Mouse (Mus musculus): ENCODE data around the gene Tacr1. TPM values are rescaled to one million over a fixed set of nuclear protein-coding genes. Genes with fewer than 3 reads are reported as not detected.
A peak's percentile ranks its signal among the peaks of the same experiment; 100 is the strongest.

The Tacr1 gene
- polyA plus RNA-seq, 1 experiment: 3.5 TPM

- TF ChIP-seq CTCF (IDR thresholded peaks at IDR 0.05; ENCODE audit: borderline replicate concordance, extremely low read depth, insufficient read depth, insufficient read length) (no peak), POLR2A (IDR thresholded peaks at IDR 0.05; ENCODE audit: borderline replicate concordance, extremely low read depth, insufficient read depth, insufficient read length, poor library complexity, severe bottlenecking) (no peak)
- DNase-seq (ENCODE audit: low read depth): no peak
Measured at GRCm38 (mm10) chr6:82455245-82455644, 53.1 kb downstream of the Tacr1 start.

- TF ChIP-seq POLR2A (IDR thresholded peaks at IDR 0.05; ENCODE audit: borderline replicate concordance, extremely low read depth, insufficient read depth, insufficient read length, poor library complexity, severe bottlenecking) (no peak), CTCF (IDR thresholded peaks at IDR 0.05; ENCODE audit: borderline replicate concordance, extremely low read depth, insufficient read depth, insufficient read length) (no peak)
- no peak for DNase-seq (ENCODE audit: low read depth)
Measured at GRCm38 (mm10) chr6:82457163-82457763, 55.1 kb downstream of the Tacr1 start.

- TF ChIP-seq POLR2A (IDR thresholded peaks at IDR 0.05; ENCODE audit: borderline replicate concordance, extremely low read depth, insufficient read depth, insufficient read length, poor library complexity, severe bottlenecking) (no peak), CTCF (IDR thresholded peaks at IDR 0.05; ENCODE audit: borderline replicate concordance, extremely low read depth, insufficient read depth, insufficient read length) (no peak)
- DNase-seq (ENCODE audit: low read depth): peak; percentile 91
Measured at GRCm38 (mm10) chr6:82458762-82459389, 56.7 kb downstream of the Tacr1 start.

GRCm38 (mm10) chr6:82463171-82463570, 61.0 kb downstream of the Tacr1 start:
- DNase-seq (ENCODE audit: low read depth): peak; percentile 47
- TF ChIP-seq POLR2A (IDR thresholded peaks at IDR 0.05; ENCODE audit: borderline replicate concordance, extremely low read depth, insufficient read depth, insufficient read length, poor library complexity, severe bottlenecking) (no peak), CTCF (IDR thresholded peaks at IDR 0.05; ENCODE audit: borderline replicate concordance, extremely low read depth, insufficient read depth, insufficient read length) (no peak)

- no peak for DNase-seq (ENCODE audit: low read depth)
- TF ChIP-seq POLR2A (IDR thresholded peaks at IDR 0.05; ENCODE audit: borderline replicate concordance, extremely low read depth, insufficient read depth, insufficient read length, poor library complexity, severe bottlenecking) (no peak), CTCF (IDR thresholded peaks at IDR 0.05; ENCODE audit: borderline replicate concordance, extremely low read depth, insufficient read depth, insufficient read length) (no peak)
Measured at GRCm38 (mm10) chr6:82474477-82474876, 72.3 kb downstream of the Tacr1 start.

GRCm38 (mm10) chr6:82483842-82484241, 81.7 kb downstream of the Tacr1 start:
- no peak for TF ChIP-seq CTCF (IDR thresholded peaks at IDR 0.05; ENCODE audit: borderline replicate concordance, extremely low read depth, insufficient read depth, insufficient read length)
- TF ChIP-seq POLR2A (IDR thresholded peaks at IDR 0.05; ENCODE audit: borderline replicate concordance, extremely low read depth, insufficient read depth, insufficient read length, poor library complexity, severe bottlenecking): no peak
- no peak for DNase-seq (ENCODE audit: low read depth)

GRCm38 (mm10) chr6:82494481-82494880, 92.3 kb downstream of the Tacr1 start:
- no peak for DNase-seq (ENCODE audit: low read depth)
- no peak for TF ChIP-seq POLR2A (IDR thresholded peaks at IDR 0.05; ENCODE audit: borderline replicate concordance, extremely low read depth, insufficient read depth, insufficient read length, poor library complexity, severe bottlenecking)
- no peak for TF ChIP-seq CTCF (IDR thresholded peaks at IDR 0.05; ENCODE audit: borderline replicate concordance, extremely low read depth, insufficient read depth, insufficient read length)

- DNase-seq (ENCODE audit: low read depth): no peak
- TF ChIP-seq POLR2A (IDR thresholded peaks at IDR 0.05; ENCODE audit: borderline replicate concordance, extremely low read depth, insufficient read depth, insufficient read length, poor library complexity, severe bottlenecking) (no peak), CTCF (IDR thresholded peaks at IDR 0.05; ENCODE audit: borderline replicate concordance, extremely low read depth, insufficient read depth, insufficient read length) (no peak)
Measured at GRCm38 (mm10) chr6:82510843-82511416, 108.8 kb downstream of the Tacr1 start.

GRCm38 (mm10) chr6:82519626-82520025, 117.5 kb downstream of the Tacr1 start:
- TF ChIP-seq CTCF (IDR thresholded peaks at IDR 0.05; ENCODE audit: borderline replicate concordance, extremely low read depth, insufficient read depth, insufficient read length) (no peak), POLR2A (IDR thresholded peaks at IDR 0.05; ENCODE audit: borderline replicate concordance, extremely low read depth, insufficient read depth, insufficient read length, poor library complexity, severe bottlenecking) (no peak)
- peak; percentile 32 for DNase-seq (ENCODE audit: low read depth)

- peak; percentile 35 for DNase-seq (ENCODE audit: low read depth)
Measured at GRCm38 (mm10) chr6:82522567-82522966, 120.4 kb downstream of the Tacr1 start.

GRCm38 (mm10) chr6:82525107-82525867, 123.2 kb downstream of the Tacr1 start:
- peak; percentile 19 for DNase-seq (ENCODE audit: low read depth)
- no peak for TF ChIP-seq POLR2A (IDR thresholded peaks at IDR 0.05; ENCODE audit: borderline replicate concordance, extremely low read depth, insufficient read depth, insufficient read length, poor library complexity, severe bottlenecking)
- TF ChIP-seq CTCF (IDR thresholded peaks at IDR 0.05; ENCODE audit: borderline replicate concordance, extremely low read depth, insufficient read depth, insufficient read length): no peak

More at GRCm38 (mm10) chr6:82522567-82522966, 120.4 kb downstream of the Tacr1 start:
- TF ChIP-seq CTCF (IDR thresholded peaks at IDR 0.05; ENCODE audit: borderline replicate concordance, extremely low read depth, insufficient read depth, insufficient read length) (no peak), POLR2A (IDR thresholded peaks at IDR 0.05; ENCODE audit: borderline replicate concordance, extremely low read depth, insufficient read depth, insufficient read length, poor library complexity, severe bottlenecking) (no peak)

Data from brain, embryonic 14.5 days (tissue).